Mouse (Mus musculus): Measurements from ENCODE around the gene Cysrt1. TPM values are rescaled to one million over a fixed set of nuclear protein-coding genes. Genes with fewer than 3 reads are reported as not detected.

Cysrt1 gene
- total RNA-seq, 1 experiment from 2014 or later: not detected

DNA sequence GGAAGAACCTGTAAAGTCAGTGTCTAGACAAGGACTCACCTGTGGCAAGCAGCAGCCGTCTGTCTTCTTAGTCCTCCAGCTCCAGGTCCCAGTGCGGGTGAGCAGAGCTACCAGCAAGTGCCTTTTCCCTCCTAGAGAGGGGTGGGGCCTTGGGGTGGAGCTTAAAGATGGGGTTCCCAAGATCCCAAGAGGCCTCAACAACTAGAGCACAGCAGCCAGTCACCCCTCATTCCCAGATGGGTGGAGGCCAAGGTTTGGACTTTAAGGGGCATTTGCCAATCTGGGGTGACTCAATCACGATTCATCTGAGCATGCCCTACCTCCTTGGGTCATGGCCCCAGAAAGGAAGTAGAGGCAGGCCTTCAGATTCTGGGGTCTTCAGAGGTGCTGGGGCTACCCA, 2.5 kb downstream of the Cysrt1 start:
- no peak for ATAC-seq (replicated peaks; ENCODE audit: low read depth, poor library complexity, severe bottlenecking)

DNA sequence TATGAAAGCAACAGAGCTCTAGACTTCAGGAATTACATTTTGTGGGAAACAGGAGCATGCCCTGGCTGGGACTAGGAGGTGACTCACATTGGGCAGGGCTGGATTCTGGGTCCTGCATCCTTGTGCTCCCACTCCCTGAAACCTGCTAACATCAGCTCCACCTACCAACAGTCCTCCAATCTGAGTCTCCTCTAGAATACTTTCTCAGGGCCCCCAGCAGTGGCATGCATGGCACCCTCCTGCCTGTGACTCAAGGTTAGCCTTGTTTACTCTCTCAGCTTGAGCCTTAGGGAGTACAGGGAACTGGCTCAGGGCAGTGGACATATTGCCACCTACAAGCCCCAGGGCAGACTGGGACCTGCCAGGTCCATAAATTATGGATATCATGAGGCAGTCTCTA, 4.1 kb downstream of the Cysrt1 start:
- no peak for ATAC-seq (replicated peaks; ENCODE audit: low read depth, poor library complexity, severe bottlenecking)

- no peak for ATAC-seq (replicated peaks; ENCODE audit: low read depth, poor library complexity, severe bottlenecking)
These were observed 4.7 kb downstream of the Cysrt1 start for GRCm38 (mm10) chr2:25237522-25237921.

DNA sequence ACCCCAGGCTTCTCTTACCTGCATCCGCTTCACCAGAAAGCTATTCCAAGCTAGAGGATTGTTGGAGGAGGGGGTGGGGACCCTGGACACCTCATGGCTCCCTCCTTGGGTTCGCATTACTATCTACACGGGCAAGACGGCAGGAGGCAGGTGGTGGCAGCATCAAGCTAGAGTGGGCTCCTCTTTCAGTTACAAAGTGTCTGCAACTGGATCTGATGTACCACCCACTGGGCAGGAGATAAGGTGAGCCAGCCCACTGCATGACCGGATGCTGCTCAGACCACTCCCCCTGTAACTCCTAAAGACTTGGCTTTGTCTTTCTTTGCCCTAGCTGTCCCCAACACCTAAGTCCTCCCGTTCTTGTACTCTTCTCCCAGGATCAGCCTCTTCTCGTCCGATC, 5.6 kb downstream of the Cysrt1 start, which contains the start of gene Rnf224:
TSS of gene Rnf224 (minus strand) at position 174 of the 400 bp plus-strand sequence.
- no peak for ATAC-seq (replicated peaks; ENCODE audit: low read depth, poor library complexity, severe bottlenecking)

- no peak for ATAC-seq (replicated peaks; ENCODE audit: low read depth, poor library complexity, severe bottlenecking)
These were observed 7.6 kb downstream of the Cysrt1 start for GRCm38 (mm10) chr2:25234551-25235220.

DNA sequence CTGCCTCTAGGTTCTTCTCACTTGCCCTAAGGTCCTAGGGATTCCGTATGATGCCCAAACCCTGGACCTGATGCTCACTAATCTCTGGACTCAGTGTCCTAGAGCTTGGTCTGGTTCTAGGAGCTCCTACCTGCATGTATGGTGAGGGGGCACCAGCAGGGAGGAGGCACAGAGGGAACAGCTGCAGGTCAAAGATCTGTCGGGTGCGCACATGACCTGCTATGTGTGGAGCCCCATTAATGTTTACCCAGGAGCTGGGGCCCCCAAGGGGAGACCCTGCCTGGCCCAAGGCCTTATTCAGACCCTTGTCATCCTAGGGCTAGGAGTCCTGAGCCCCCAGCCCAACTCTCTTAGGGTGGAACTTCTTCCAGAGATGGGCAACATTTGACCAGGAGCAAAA, 8.2 kb downstream of the Cysrt1 start, which contains the start of gene Slc34a3:
TSS of gene Slc34a3 (minus strand) at position 315 of the 400 bp plus-strand sequence.
- no peak for ATAC-seq (replicated peaks; ENCODE audit: low read depth, poor library complexity, severe bottlenecking)

DNA sequence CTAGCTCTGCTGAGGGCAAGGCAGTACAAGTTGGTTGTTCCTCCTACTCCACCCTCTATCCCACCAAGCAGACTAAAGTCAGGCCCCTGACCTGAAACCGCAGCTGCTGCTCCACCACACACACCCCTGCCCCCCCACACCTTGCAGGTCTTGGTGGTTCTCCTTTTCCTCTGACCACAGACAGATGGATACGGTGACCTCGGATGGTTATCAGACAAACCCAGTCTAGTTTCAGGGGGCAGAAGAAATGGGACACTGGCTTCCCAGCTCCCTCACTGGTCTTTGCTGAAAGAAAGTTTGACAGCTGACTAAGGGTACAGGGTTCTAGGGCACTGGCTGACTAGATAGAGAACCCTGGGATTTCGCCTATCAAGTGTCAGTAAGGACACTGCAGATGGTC, 8.8 kb downstream of the Cysrt1 start:
- peak; percentile 61 for ATAC-seq (replicated peaks; ENCODE audit: low read depth, poor library complexity, severe bottlenecking)

DNA sequence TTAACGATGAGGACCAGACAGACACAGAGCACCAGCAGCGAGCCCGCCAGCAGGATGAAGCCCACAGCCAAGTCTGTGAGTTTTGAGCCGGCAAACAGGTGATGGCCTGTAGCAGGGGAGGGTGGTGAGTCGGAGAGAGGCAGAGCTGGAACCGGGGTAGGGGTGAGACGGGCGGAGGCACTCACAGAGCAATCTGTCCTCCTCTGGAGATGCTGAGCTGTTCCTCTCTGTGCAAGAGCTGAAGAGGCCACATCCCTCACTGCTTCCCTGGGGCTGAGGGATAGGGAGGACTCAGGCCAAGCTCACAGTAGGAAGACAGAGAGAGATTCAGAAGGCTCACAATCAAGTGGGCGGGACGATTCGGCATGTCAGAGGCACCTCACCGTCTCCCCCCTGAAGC, 11.2 kb downstream of the Cysrt1 start:
- no peak for ATAC-seq (replicated peaks; ENCODE audit: low read depth, poor library complexity, severe bottlenecking)

DNA sequence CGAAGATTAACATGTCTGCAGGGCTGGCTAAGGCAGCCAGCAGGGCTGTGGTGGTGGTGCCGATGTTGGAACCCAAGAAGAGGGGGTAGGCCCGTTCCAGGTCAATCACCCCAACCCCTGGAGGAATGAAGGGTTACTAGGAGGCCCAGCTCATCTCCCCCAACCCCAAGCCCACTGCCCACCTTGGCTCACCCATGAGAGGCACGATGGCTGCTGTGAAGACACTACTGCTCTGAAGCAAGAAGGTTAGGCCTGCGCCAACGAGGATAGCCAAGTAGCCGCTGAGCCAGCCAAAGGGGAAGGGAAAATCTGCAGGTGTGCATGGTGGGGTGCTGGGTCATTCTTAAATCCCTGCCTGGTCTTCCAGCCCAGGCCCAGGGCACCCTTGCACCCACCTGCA, 11.7 kb downstream of the Cysrt1 start:
- no peak for ATAC-seq (replicated peaks; ENCODE audit: low read depth, poor library complexity, severe bottlenecking)

GRCm38 (mm10) chr2:25229582-25229981, 12.7 kb downstream of the Cysrt1 start:
- ATAC-seq (replicated peaks; ENCODE audit: low read depth, poor library complexity, severe bottlenecking): no peak

DNA sequence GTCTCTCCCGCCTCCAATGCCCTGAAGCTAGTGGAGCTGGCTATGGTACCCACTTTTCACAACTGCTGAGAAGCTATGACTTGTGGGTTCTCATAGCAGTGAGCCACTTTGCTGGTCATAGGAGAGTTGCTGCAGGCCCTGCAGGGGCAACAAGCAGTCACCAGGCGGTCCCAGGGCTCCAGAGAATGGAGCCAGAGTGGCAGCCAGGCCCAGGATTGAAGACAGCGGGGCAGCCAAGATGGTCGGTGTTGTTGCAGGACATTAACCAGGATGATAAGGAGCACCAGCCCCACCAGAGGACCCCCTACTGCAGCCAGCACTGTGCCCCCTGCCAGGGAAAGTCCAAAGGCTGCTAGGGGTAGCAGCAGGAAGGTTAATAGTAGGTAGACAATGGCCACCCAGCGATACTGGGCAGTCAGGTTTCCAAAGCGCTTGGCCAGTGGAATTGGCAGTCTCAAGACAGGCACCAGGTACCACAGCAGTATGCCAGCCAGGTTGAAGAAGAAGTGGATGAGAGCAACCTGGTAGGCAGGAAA, 13.2 kb downstream of the Cysrt1 start:
- ATAC-seq (replicated peaks; ENCODE audit: low read depth, poor library complexity, severe bottlenecking): no peak

- ATAC-seq (replicated peaks; ENCODE audit: low read depth, poor library complexity, severe bottlenecking): peak; percentile 49
These were observed 13.8 kb downstream of the Cysrt1 start for GRCm38 (mm10) chr2:25228431-25228889.

GRCm38 (mm10) chr2:25227406-25227805, 14.8 kb downstream of the Cysrt1 start:
- ATAC-seq (replicated peaks; ENCODE audit: low read depth, poor library complexity, severe bottlenecking): no peak

DNA sequence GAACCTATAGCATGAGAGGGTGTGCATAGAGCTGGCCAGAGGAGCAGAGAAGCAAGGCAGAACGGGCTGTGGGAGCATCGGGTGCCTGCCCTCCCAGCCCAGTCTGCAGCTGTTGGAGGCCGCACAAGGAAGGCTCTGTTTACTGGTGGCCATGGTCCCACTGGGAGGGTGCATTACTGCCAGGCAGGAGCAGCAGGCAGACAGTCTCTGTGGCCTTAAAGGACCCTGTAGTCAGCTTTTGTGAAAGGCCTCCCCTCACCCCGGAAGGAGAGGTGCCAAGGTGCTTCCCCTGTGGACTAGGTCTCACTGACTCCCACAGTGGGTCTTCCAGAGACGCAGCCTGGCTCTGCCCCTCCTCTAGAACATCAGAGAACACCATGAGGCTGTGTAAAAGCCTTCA, 15.4 kb downstream of the Cysrt1 start:
- ATAC-seq (replicated peaks; ENCODE audit: low read depth, poor library complexity, severe bottlenecking): no peak

- no peak for ATAC-seq (replicated peaks; ENCODE audit: low read depth, poor library complexity, severe bottlenecking)
These were observed 16.4 kb downstream of the Cysrt1 start for GRCm38 (mm10) chr2:25225811-25226379.

DNA sequence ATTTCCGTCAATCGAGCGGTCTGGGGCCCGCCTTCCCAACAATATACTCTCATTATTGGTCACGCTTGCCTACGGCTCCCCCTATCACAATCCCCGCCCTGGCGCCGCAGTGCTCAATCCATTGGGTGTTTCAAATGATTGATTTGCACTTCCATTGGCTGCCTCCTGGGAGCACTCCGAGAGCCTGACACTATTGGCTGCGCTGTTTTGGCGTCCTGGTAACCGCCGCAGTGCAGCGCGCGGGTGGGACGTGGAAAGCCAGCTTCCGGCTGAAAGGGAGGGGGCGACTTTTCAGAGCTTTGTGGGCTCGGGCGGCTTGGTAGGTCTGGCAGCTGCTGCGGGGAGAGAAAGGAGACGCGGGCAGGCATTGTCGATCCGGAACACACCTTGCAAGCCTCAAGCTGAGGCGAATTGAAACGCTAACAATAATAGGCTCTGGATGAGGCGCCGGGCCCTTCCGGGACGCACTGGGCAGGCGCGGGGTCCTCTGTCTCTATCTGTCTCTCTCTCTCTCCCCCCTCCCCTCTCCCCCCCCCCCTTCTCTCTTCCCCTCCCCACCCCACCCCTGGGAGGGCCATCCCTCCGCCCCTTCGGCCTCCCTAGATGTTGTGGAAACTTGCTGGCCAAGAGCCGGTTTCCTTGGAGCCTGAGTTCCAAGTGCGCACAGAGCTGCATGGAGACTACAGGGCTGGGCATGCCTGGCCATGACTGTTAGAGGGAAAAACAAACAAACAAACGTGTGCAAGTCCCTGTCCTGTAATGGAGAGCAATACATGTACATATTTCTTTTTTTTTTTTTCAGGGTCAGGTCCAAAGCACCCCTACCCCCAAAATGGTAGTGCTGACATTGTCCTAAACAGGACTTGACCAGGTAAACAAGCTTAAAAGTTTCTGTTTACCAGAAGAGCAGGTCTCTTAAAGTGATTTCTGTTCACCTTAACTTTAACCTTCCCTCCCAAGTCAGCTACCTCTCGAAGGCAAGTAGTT, 17.2 kb downstream of the Cysrt1 start:
- ATAC-seq (replicated peaks; ENCODE audit: low read depth, poor library complexity, severe bottlenecking): peak; percentile 70

- no peak for ATAC-seq (replicated peaks; ENCODE audit: low read depth, poor library complexity, severe bottlenecking)
These were observed 17.8 kb downstream of the Cysrt1 start, which contains the start of gene Tubb4b for GRCm38 (mm10) chr2:25224492-25224765. Gene Tubb4b, minus strand, starts transcription at chr2:25224702.

GRCm38 (mm10) chr2:25223681-25224491, 18.4 kb downstream of the Cysrt1 start:
- ATAC-seq (replicated peaks; ENCODE audit: low read depth, poor library complexity, severe bottlenecking): peak; percentile 30

- no peak for ATAC-seq (replicated peaks; ENCODE audit: low read depth, poor library complexity, severe bottlenecking)
These were observed 20.9 kb downstream of the Cysrt1 start for GRCm38 (mm10) chr2:25221331-25221772.

DNA sequence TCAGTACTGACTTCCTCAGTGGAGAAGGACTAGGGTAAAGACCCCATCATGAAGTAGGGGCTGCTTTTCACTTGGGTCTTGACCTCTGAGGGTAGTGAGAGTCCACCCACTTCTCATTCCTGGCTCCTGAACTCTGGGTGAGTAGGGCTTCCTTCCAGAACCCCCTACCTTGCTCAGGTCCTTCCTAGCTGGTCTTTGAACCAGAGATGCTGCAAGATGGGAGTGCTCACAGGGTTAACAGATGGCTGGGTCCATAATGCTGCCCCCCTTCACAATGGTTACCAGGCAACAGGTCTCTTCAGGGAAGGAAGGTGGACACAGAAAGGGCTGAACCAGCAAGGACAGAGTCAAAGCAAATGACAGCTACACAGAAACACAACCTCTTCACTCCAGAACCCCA, 23.8 kb downstream of the Cysrt1 start, which contains the start of gene Fam166a:
TSS of gene Fam166a (plus strand) at position 301 of the 400 bp plus-strand sequence.
- no peak for ATAC-seq (replicated peaks; ENCODE audit: low read depth, poor library complexity, severe bottlenecking)

Measured in common myeloid progenitor, adult 5-6 weeks (primary cell).